Mouse (Mus musculus): ENCODE data around the gene Tgds.

- TF ChIP-seq CTCF (IDR thresholded peaks at IDR 0.05; ENCODE audit: low read depth, low read length) (no peak), POLR2A (IDR thresholded peaks at IDR 0.05; ENCODE audit: borderline replicate concordance, low read depth, low read length) (no peak)
Observed at GRCm38 (mm10) chr14:118113116-118113515, 19.4 kb downstream of the Tgds start.
